Mouse (Mus musculus) hindbrain, postnatal 0 days (tissue): ENCODE measurements around the gene Large1. TPM values are rescaled to one million over a fixed set of nuclear protein-coding genes. Genes with fewer than 3 reads are reported as not detected.
A peak's percentile ranks its signal among the peaks of the same experiment; 100 is the strongest.
"Not testable (repeated sequence)": the region's sequence is repeated elsewhere in the genome, so short reads cannot be mapped to it uniquely, and the experiment has no call there.

Experiments used
- ATAC-seq: fragments of 200-750 bp; cut with Nextera tagmentation; 2 replicates; pipeline ENCODE4 v1.8.0; 2017; ENCODE audit warnings: mild to moderate bottlenecking, moderate TSS enrichment, moderate library complexity
- DNase-seq: peaks from one replicate; pipeline ENCODE4 v3.0.0-alpha.2; 2015; ENCODE audit warnings: low spot score
- H3K27ac ChIP-seq: fragments of 300-500 bp; sonication (generic); 2 replicates; pipeline ENCODE4 v1.5.1; 2014; ENCODE audit warnings: mild to moderate bottlenecking
- H3K27me3 ChIP-seq: fragments of 300-500 bp; sonication (generic); 2 replicates; pipeline ENCODE4 v1.6.1; 2014; ENCODE audit warnings: low read length, mixed read lengths; ENCODE audit not compliant: insufficient read depth
- H3K36me3 ChIP-seq: fragments of 300-500 bp; sonication (generic); 2 replicates; pipeline ENCODE4 v1.6.1; 2014; ENCODE audit warnings: low read length, mixed read lengths; ENCODE audit not compliant: insufficient read depth
- H3K4me1 ChIP-seq: fragments of 300-500 bp; sonication (generic); 2 replicates; pipeline ENCODE4 v1.6.1; 2014; ENCODE audit warnings: antibody characterized with exemption, low read length, mixed read lengths; ENCODE audit not compliant: insufficient read depth
- H3K4me2 ChIP-seq: fragments of 300-500 bp; sonication (generic); 2 replicates; pipeline ENCODE4 v1.6.1; 2014; ENCODE audit warnings: low read depth, mild to moderate bottlenecking, low read length, moderate library complexity, mixed read lengths
- H3K4me3 ChIP-seq: fragments of 300-500 bp; sonication (generic); 2 replicates; pipeline ENCODE4 v1.5.1; 2014; ENCODE audit warnings: low read length
- H3K9ac ChIP-seq: fragments of 300-500 bp; sonication (generic); replicated peaks from 2 replicates; pipeline ENCODE4 v1.6.1; 2014; ENCODE audit warnings: mild to moderate bottlenecking, low read length, moderate library complexity, mixed read lengths
- H3K9me3 ChIP-seq: fragments of 300-500 bp; sonication (generic); 2 replicates; pipeline ENCODE4 v1.6.1; 2016; ENCODE audit warnings: low read length, mixed read lengths
- CTCF ChIP-seq: IDR thresholded peaks from 2 replicates; pipeline ENCODE4 v1.5.1; 2016; ENCODE audit warnings: antibody characterized with exemption, control low read depth, low read depth
- WGBS: fragments of 180-500 bp; shearing (Covaris S2); extraction: QIAGEN DNeasy Blood & Tissue Kit; methylation state at CpG from one replicate; pipeline ENCODE4 v1.1.7; 2014; 5-methylcytosine and 5-hydroxymethylcytosine counted together
- polyA plus RNA-seq: library from polyadenylated mRNA; unstranded; fragments of >200 nt; fragmentation: Nextera tagmentation; extraction: Ambion mirVana; gene quantifications from 2 replicates; pipeline ENCODE4 v1.2.1, GENCODE M21; 2015
- total RNA-seq: library from RNA; depleted of rRNA; stranded (reverse); fragments of >200 nt; gene quantifications from 2 replicates; pipeline ENCODE4 v1.2.3, GENCODE M21; 2014; rRNA removed

Large1 gene
- total RNA-seq (97.9 and 100 TPM in 2 replicates), polyA plus RNA-seq (13.4 and 13.5 TPM in 2 replicates)

GRCm38 (mm10) chr8:73353108-73353793 is at the start of gene Large1:
Gene Large1 (minus strand): TSS chr8:73353540.
- H3K9ac ChIP-seq: peak within 1 kb of the TSS; percentile 88
- peak; percentile 99 for DNase-seq
- under 1% methylated on average over 53 of the region's 84 CpGs for WGBS

DNA sequence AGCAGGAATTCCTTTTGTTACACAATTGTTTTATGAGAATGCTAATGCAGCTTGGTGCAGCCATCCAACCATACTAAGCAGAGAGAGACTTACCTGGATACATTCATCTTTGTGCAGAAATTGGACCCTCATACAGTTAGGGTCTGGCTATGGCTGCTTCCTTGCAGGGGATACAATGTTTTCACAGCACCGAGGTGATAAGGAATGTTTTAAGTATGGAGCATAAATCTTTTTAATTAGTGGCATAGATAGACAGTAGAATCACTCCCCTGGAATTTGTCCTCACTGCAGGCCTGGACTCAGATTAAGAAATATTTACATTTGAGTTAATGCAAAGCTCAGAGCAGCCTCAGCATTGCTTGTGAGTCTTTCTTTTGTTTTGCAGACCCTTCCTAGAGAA is 47.0 kb upstream of the Large1 start:
- no peak for TF ChIP-seq CTCF
- 46% methylated on average over 1 of the region's 1 CpGs for WGBS
- no peaks in the 10 kb centered on the region for H3K36me3 ChIP-seq
- H3K4me1 ChIP-seq: no peaks in the 10 kb centered on the region
- H3K4me2 ChIP-seq: no peak overlapping the region
- DNase-seq: no peak
- H3K27ac ChIP-seq: no peak overlapping the region
- no peak for ATAC-seq
- H3K4me3 ChIP-seq: no peak overlapping the region
- H3K27me3 ChIP-seq: no peaks in the 10 kb centered on the region
- no peak overlapping the region for H3K9ac ChIP-seq
- no peaks in the 10 kb centered on the region for H3K9me3 ChIP-seq

More at GRCm38 (mm10) chr8:73353108-73353793, at the start of gene Large1:
- TF ChIP-seq CTCF: peak; percentile 21; the same call in 1 of the 2 replicates
- Histone ChIP-seq H3K9me3 (no peaks in the 10 kb centered on the region), H3K27me3 (no peaks in the 10 kb centered on the region), H3K36me3 (no peaks in the 10 kb centered on the region), H3K4me1 (peaks cover 4% of the 10 kb centered on the region), H3K27ac (peak within 1 kb of the TSS; percentile 96), H3K4me2 (peak within 1 kb of the TSS; percentile 84), H3K4me3 (peak within 1 kb of the TSS; percentile 90)
- ATAC-seq: peak; percentile 100

DNA sequence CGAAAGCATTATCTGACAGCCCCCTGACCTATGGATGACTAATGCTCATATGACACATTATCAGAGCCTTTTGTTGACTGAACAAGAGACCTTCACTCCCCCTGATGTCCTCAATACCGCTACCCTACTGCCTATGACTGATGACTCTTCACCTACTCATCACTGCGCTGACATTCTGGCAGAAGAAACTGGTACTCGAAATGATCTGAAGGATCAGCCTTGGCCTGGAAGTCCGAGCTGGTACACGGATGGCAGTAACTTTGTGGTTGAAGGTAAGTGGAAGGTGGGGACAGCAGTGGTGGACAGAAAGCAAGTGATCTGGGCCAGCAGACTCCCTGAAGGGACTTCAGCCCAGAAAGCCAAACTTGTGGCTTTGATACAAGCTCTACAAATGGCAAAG is 19.7 kb upstream of the Large1 start:
- not testable (repeated sequence) for H3K9me3 ChIP-seq, H3K4me1 ChIP-seq, H3K27ac ChIP-seq, H3K4me2 ChIP-seq, H3K27me3 ChIP-seq, DNase-seq, H3K9ac ChIP-seq, ATAC-seq, H3K4me3 ChIP-seq, H3K36me3 ChIP-seq
- 86% methylated on average over 6 of the region's 6 CpGs for WGBS

GRCm38 (mm10) chr8:73355979-73356378 is 2.6 kb upstream of the Large1 start:
- Histone ChIP-seq H3K36me3 (no peaks in the 10 kb centered on the region), H3K27me3 (no peaks in the 10 kb centered on the region), H3K9me3 (no peaks in the 10 kb centered on the region), H3K4me3 (no peak overlapping the region), H3K4me1 (no peaks in the 10 kb centered on the region; the same call in 1 of the 2 replicates), H3K27ac (no peak overlapping the region), H3K9ac (no peak overlapping the region), H3K4me2 (peak overlapping the region; percentile 84; the same call in 1 of the 2 replicates)
- DNase-seq: peak; percentile 92
- TF ChIP-seq CTCF: peak; percentile 81
- ATAC-seq: no peak
- WGBS: 19% methylated on average over 2 of the region's 2 CpGs

- DNase-seq: peak; percentile 83
- Histone ChIP-seq H3K9ac (peak overlapping the region; percentile 88), H3K4me2 (peak overlapping the region; percentile 84), H3K4me3 (peak overlapping the region; percentile 90), H3K27me3 (no peaks in the 10 kb centered on the region), H3K4me1 (peaks cover 4% of the 10 kb centered on the region), H3K36me3 (no peaks in the 10 kb centered on the region), H3K27ac (peak overlapping the region; percentile 96; the same call in 1 of the 2 replicates), H3K9me3 (no peaks in the 10 kb centered on the region)
- under 1% methylated on average over 25 of the region's 25 CpGs for WGBS
- TF ChIP-seq CTCF: peak; percentile 37
- peak; percentile 19 for ATAC-seq
Observed at GRCm38 (mm10) chr8:73354201-73354881, 1.0 kb upstream of the Large1 start.

GRCm38 (mm10) chr8:73353794-73354179 is 447 bp upstream of the Large1 start:
- ATAC-seq (peak; percentile 54), DNase-seq (no peak)
- Histone ChIP-seq H3K4me1 (peaks cover 4% of the 10 kb centered on the region), H3K36me3 (no peaks in the 10 kb centered on the region), H3K4me3 (peak overlapping the region; percentile 90), H3K4me2 (peak overlapping the region; percentile 84), H3K9ac (peak overlapping the region; percentile 88), H3K27ac (peak overlapping the region; percentile 96), H3K9me3 (no peaks in the 10 kb centered on the region), H3K27me3 (no peaks in the 10 kb centered on the region)
- no peak for TF ChIP-seq CTCF
- WGBS: 0% methylated on average over 16 of the region's 16 CpGs
